Mouse (Mus musculus) activated CD4-positive, CD25-positive, alpha-beta regulatory T cell (primary cell): Measurements from ENCODE around the gene Zfp773. TPM values are rescaled to one million over a fixed set of nuclear protein-coding genes. Genes with fewer than 3 reads are reported as not detected.

Experiments used
- polyA plus RNA-seq, 2 experiments: library from polyadenylated mRNA; unstranded; fragments of 100-300 nt; shearing (Covaris generic); gene quantifications; one replicate each; pipeline ENCODE4 v1.2.1; 2017

Zfp773 gene
- 1 to 10 TPM; 5.1 to 6.2 TPM for polyA plus RNA-seq

DNA sequence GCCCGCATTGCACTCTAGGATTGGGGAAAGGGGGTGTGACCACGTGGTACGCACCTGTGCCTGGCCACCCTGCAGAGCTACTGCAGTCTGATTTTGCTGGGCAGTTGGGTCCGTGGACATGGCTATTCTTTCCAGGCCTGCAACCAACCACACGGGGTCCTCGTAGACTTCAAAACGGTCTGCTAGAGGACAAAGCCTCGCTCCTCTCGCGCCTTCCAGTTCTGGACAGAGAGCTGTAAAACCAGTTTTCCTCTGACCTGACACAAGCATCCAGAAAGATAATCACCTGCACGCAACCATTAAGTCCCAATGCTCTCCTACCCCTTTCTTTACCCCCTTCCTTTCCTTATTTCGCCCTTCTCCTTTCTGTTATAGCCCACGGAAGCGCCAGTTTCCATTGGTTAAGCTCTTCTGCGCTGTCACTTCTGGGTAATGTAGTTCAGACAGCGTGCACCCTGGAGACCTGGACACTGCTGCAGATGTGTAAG lies at the start of gene Zfp773:
Zfp773 (minus strand) TSS at position 377 of the 488 bp plus-strand sequence.

GRCm38 (mm10) chr7:7171227-7172147 lies 34.9 kb upstream of the Zfp773 start, which contains the start of gene Zfp418:
Zfp418 (plus strand) TSS chr7:7171330.

DNA sequence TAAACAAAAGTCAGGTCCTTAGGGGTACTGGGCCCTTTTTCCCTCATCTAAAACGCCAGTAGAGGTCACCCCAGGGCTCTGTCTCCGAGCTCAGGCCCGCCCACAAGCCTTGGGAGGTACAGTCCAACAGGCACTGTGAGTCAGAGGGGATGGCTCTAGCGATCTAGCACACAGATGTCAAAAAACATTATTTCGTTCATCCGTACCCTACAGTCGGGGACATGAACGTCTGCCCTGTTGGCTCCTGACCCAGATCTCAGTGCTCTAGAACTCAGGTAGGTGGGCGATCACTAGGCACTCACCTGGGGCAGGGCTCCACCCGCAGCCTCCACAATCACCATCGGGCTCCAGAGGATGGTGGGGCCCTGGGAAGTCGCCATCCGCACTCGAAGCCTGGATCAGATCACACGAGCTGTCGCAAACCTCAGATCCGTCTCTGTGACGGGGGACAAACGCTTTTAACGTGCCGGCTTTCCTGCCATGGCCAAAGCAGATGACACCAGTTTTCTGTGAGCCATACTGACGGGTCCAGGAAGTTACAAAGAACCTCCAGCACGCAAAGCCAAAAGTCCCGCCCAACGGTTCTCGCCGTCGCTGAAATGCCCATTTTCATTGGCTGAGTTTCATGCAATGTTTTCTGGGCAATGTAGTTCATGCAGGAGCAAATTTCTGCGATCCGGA lies 15.5 kb downstream of the Zfp773 start, which contains the start of gene Zfp954:
Zfp954 (minus strand) TSS at position 568 of the 681 bp plus-strand sequence.

Other genes starting within 250 kb of the Zfp773 start
- not detected for gene Aurkc, start 141.5 kb downstream of the Zfp773 start, polyA plus RNA-seq
- 10 to 100 TPM; 22.0 to 30.9 TPM for gene Zfp954, start 15.3 kb downstream of the Zfp773 start, polyA plus RNA-seq
- gene Zfp418, start 34.6 kb upstream of the Zfp773 start, polyA plus RNA-seq: 1 to 10 TPM; 1.0 to 2.0 TPM
- gene Zfp772, start 73.2 kb upstream of the Zfp773 start, polyA plus RNA-seq: 1 to 10 TPM; 3.5 to 4.8 TPM
- gene Vmn2r29, start 110.6 kb upstream of the Zfp773 start, polyA plus RNA-seq: under 1 TPM; 0.36 to 0.87 TPM
- under 1 TPM; 0.45 to 0.68 TPM for gene Gm45844, start 141.5 kb upstream of the Zfp773 start, polyA plus RNA-seq
- gene Clcn4, start 164.1 kb upstream of the Zfp773 start, polyA plus RNA-seq: 10 to 100 TPM; 65.3 to 66.1 TPM
- gene Vmn2r30, start 200.9 kb upstream of the Zfp773 start, polyA plus RNA-seq: not detected
- gene Gm45783, start 237.8 kb upstream of the Zfp773 start, polyA plus RNA-seq: not detected